Mouse (Mus musculus): ENCODE results near the gene Nxpe3. TPM values are rescaled to one million over a fixed set of nuclear protein-coding genes. Genes with fewer than 3 reads are reported as not detected.

Nxpe3 gene
- 2.5 and 2.6 TPM in 2 replicates for polyA plus RNA-seq (2012; ENCODE audit: low replicate concordance)

DNA sequence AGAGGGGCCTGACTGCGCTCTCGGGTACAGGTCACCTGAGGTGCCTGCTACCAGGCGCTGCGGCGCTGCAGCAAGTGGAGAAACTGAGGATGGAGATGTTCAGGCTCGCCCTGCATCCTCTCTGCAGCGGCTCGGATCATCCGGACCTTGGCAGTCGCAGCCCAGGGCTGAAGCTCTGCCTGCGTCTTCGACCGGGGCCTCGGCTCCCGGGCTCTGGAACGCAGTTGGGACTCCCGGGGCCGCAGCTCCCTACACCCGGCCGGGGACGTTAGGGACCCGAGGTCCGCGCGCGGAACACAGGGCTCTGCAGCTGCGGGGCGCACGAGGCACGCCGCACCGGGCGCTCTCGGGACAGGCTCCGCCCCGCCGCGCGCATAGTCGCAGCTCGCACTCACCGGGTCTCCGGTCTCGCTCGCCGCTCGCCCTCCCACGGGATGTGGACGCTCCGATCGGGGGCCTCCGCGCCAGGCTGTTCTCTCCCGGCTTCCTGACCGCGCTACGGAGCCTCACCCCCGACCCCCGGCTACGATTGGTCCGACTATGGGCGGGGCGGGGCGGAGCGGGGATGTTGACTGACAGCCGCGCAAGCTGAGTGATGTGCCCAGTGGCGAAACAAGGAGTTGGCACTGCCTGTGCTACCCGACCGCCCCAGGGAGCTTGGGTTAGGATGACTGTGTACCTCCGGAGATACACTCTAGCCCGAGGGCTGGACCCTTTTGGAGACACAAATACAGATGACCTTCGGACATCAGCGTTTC lies at the start of gene Nxpe3:
Nxpe3 (minus strand) TSS at position 393 of the 758 bp plus-strand sequence.

DNA sequence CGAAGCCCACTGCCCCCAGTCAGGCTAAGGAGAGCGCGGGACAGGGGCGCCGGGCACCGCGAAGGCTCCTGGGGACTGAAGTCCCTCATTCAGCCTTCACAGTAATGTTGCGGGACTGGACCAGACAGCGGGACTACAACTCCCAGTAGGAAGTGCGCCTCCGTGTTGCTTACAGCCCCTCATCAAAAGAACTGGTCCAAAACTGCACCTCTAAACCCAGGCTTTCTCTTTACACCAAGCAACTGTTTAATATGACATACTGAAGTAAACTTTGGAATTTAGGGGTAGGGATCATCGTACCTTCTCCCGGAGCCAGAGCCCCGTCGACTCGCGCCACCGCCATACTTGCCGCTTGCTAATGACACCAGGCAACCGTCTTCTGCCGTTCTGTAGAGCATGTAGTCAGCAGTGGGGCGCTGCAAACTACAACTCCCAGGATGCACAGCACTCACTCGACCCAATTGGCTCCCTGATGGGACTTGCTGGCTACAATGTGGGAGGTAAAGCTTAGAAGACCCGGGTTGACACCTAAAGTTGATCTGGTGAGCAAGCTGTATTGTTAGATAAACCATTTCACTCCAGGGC lies 39.5 kb upstream of the Nxpe3 start, which contains the start of gene Cep97:
Cep97 (minus strand) TSS at position 403 of the 585 bp plus-strand sequence.

DNA sequence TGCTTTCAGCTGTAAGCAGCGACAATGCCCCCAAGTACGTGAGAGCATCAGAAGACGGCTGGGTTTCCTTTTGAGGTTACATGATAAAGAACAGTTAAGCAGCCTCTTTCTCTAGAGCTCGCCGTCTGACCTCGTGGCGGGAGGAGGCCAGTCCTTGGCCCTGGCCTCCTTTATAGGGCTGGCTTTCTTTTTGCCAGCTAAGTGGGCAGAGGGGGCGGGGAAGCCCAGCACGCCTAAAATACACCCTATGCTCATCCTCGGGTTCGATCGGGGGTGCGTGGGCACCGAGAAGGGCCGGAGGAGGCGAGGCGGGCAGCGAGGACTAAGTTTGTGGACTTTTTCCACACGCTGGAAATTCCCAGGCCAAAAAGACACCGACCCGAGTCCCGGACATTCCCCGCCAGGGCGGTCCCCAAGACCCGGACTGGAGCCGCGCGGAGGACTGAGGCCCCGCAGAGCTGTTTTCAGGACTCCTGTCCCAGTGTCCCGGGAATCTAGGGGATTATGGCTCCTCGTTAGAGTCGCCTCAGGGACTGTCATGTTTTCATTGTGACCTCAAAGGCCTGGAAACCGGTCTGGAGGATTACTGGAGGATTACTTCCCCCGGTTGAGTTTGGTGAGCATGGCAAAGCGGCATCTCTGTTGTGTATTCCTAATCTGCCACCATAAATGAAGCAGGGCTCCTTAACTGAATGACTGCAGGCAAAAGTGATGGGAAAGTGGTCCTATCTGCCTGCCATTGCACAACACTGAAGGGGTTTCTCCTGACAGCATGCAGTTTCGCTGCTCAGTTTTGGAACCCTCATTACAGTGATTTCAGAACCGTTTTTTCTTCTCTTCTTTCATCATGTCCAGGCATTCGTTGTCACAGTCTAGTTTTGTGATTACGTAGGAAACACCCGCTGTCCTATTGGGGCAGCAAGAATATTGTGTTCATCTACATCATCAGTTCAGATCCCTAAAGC lies 56.3 kb downstream of the Nxpe3 start, which contains the start of gene Nfkbiz:
Nfkbiz (minus strand) TSS at position 390 of the 965 bp plus-strand sequence.

Other genes with a start within 250 kb of the Nxpe3 start
- gene Nfkbiz, start 56.4 kb downstream of the Nxpe3 start, polyA plus RNA-seq (2012; ENCODE audit: low replicate concordance) = 10.8 and 38.0 TPM in 2 replicates
- 2.7 and 7.2 TPM in 2 replicates for gene Cep97, start 39.6 kb upstream of the Nxpe3 start, polyA plus RNA-seq (2012; ENCODE audit: low replicate concordance)
- gene Rpl24, start 71.0 kb upstream of the Nxpe3 start, polyA plus RNA-seq (2012; ENCODE audit: low replicate concordance) = 57.8 and 109 TPM in 2 replicates
- 5.4 and 8.2 TPM in 2 replicates for gene Zbtb11, start 78.6 kb upstream of the Nxpe3 start, polyA plus RNA-seq (2012; ENCODE audit: low replicate concordance)
- gene Pcnp, start 134.5 kb upstream of the Nxpe3 start, polyA plus RNA-seq (2012; ENCODE audit: low replicate concordance) = 20.5 and 23.3 TPM in 2 replicates
- 10.6 and 13.0 TPM in 2 replicates for gene Trmt10c, start 142.5 kb upstream of the Nxpe3 start, polyA plus RNA-seq (2012; ENCODE audit: low replicate concordance)
- 17.2 and 19.8 TPM in 2 replicates for gene Senp7, start 153.1 kb upstream of the Nxpe3 start, polyA plus RNA-seq (2012; ENCODE audit: low replicate concordance)